Mouse (Mus musculus): ENCODE measurements around the gene Them5. TPM values are rescaled to one million over a fixed set of nuclear protein-coding genes. Genes with fewer than 3 reads are reported as not detected.

Gene Them5
- total and polyA plus RNA-seq, 2 experiments, result 0.09 TPM; not detected in 1

DNA sequence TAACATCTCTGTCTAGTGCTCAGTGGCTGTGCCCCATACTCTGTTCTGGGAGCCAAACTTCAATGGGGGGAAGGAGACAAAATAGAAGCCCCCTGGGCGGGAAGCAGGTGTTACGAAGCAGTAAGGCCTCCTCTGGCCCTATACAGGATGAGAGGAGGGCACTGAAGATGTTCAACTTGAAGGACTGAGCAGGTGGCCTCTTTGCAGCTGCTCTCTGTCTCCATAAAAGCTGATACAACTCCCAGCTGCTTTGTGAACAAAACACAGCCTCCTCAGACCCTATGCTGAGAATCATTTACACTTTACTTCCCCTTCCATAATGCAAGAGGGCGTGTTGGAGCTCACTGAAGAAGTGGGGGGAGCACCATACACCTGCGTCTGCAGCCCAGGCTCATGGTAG is 44.8 kb downstream of the Them5 start:
- Histone ChIP-seq H3K27ac (replicated peaks; ENCODE audit: insufficient read depth, low read depth, low read length) (no peak overlapping the region), H3K9ac (ENCODE audit: low read depth, low read length) (no peak overlapping the region), H3K27me3 (ENCODE audit: control insufficient read depth, insufficient read depth, low read length) (no peaks in the 10 kb centered on the region), H3K79me2 (ENCODE audit: control insufficient read depth, insufficient read depth, low read length) (no peaks in the 10 kb centered on the region), H3K36me3 (ENCODE audit: control insufficient read depth, insufficient read depth, low read length) (peaks cover 24% of the 10 kb centered on the region), H3K4me1 (ENCODE audit: control insufficient read depth, insufficient read depth, low read length) (peaks cover 4% of the 10 kb centered on the region), H3K4me3 (ENCODE audit: insufficient read depth, low read depth, low read length) (no peak overlapping the region)
- no peak for DNase-seq (ENCODE audit: extremely low read depth, low read depth, low spot score)
- WGBS, result 80% methylated on average over 4 of the region's 4 CpGs
- TF ChIP-seq POLR2A (IDR thresholded peaks at IDR 0.05; ENCODE audit: extremely low read depth, insufficient read depth, low read length), result no peak
- TF ChIP-seq CTCF (IDR thresholded peaks at IDR 0.05; ENCODE audit: low read depth, low read length), result no peak

DNA sequence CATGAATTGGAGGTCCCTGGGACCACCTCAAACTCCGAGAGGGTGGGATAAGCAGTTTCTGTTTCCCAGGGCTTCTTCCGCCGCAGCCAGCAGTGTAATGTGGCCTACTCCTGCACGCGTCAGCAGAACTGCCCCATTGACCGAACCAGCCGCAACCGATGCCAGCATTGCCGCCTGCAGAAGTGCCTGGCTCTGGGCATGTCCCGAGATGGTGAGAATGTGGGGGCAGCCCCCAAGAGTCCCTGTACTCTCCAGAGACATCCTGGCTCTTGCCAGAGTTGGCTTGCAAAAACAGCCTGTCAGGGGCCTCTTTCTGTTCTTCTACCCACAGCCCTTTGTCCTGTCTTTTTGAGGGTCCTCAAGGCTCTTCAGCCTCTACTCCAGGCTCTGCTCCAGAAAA is 45.5 kb downstream of the Them5 start:
- no peak for TF ChIP-seq POLR2A (IDR thresholded peaks at IDR 0.05; ENCODE audit: extremely low read depth, insufficient read depth, low read length)
- TF ChIP-seq CTCF (IDR thresholded peaks at IDR 0.05; ENCODE audit: low read depth, low read length), result no peak
- H3K4me1 ChIP-seq (ENCODE audit: control insufficient read depth, insufficient read depth, low read length), result peaks cover 2% of the 10 kb centered on the region; the same call in 1 of the 2 replicates
- H3K79me2 ChIP-seq (ENCODE audit: control insufficient read depth, insufficient read depth, low read length), result no peaks in the 10 kb centered on the region
- H3K27me3 ChIP-seq (ENCODE audit: control insufficient read depth, insufficient read depth, low read length), result no peaks in the 10 kb centered on the region
- no peak for DNase-seq (ENCODE audit: extremely low read depth, low read depth, low spot score)
- H3K36me3 ChIP-seq (ENCODE audit: control insufficient read depth, insufficient read depth, low read length), result peaks cover 24% of the 10 kb centered on the region
- WGBS, result 93% methylated on average over 10 of the region's 10 CpGs
- no peak overlapping the region for H3K4me3 ChIP-seq (ENCODE audit: insufficient read depth, low read depth, low read length)
- H3K27ac ChIP-seq (replicated peaks; ENCODE audit: insufficient read depth, low read depth, low read length), result no peak overlapping the region
- no peak overlapping the region for H3K9ac ChIP-seq (ENCODE audit: low read depth, low read length)

DNA sequence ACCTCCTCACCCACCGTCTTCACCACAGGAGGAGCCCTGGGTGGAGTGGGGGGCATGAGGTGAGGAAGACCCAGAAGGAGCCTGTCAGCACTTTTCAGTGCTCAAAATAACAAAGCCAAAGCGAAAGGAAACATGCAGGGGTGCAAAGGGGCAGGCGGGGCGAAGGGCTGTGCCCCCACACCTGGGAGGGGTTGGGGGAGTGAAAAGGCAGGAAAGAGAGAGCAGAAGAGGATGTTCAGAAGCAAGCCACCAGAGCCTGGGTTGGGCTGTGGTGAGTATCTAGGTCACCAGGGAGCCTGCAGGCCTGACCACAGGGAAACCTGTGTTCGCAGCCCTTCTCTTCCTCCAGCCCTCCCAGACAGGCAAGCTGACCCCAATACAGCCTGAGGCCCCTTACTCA is 46.1 kb downstream of the Them5 start:
- peaks cover 27% of the 10 kb centered on the region for H3K36me3 ChIP-seq (ENCODE audit: control insufficient read depth, insufficient read depth, low read length)
- H3K27me3 ChIP-seq (ENCODE audit: control insufficient read depth, insufficient read depth, low read length), result no peaks in the 10 kb centered on the region
- no peak for DNase-seq (ENCODE audit: extremely low read depth, low read depth, low spot score)
- no peak overlapping the region for H3K9ac ChIP-seq (ENCODE audit: low read depth, low read length)
- no peaks in the 10 kb centered on the region for H3K79me2 ChIP-seq (ENCODE audit: control insufficient read depth, insufficient read depth, low read length)
- H3K4me3 ChIP-seq (ENCODE audit: insufficient read depth, low read depth, low read length), result no peak overlapping the region
- 80% methylated on average over 5 of the region's 5 CpGs for WGBS
- no peak overlapping the region for H3K27ac ChIP-seq (replicated peaks; ENCODE audit: insufficient read depth, low read depth, low read length)
- peaks cover 2% of the 10 kb centered on the region; the same call in 1 of the 2 replicates for H3K4me1 ChIP-seq (ENCODE audit: control insufficient read depth, insufficient read depth, low read length)
- TF ChIP-seq POLR2A (IDR thresholded peaks at IDR 0.05; ENCODE audit: extremely low read depth, insufficient read depth, low read length) (no peak), CTCF (IDR thresholded peaks at IDR 0.05; ENCODE audit: low read depth, low read length) (no peak)

DNA sequence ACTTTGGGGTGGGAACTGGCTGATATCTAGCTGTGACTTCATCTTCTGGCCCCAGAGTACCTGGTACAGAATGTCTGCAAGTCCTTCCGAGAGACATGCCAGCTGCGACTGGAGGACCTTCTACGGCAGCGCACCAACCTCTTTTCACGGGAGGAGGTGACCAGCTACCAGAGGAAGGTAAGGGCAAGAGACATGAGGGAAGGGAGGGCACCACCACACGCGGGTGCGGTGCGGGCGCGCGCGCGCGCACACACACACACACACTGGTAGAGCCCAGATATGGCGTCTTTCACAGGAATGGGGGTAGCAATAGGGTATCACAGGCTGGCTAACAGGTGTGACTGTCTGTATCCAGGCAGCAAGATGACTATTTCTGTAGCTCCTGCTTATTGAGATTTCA is 47.5 kb downstream of the Them5 start:
- H3K27ac ChIP-seq (replicated peaks; ENCODE audit: insufficient read depth, low read depth, low read length), result no peak overlapping the region
- H3K36me3 ChIP-seq (ENCODE audit: control insufficient read depth, insufficient read depth, low read length), result peaks cover 32% of the 10 kb centered on the region
- H3K27me3 ChIP-seq (ENCODE audit: control insufficient read depth, insufficient read depth, low read length), result no peaks in the 10 kb centered on the region
- WGBS, result 94% methylated on average over 16 of the region's 16 CpGs
- H3K4me3 ChIP-seq (ENCODE audit: insufficient read depth, low read depth, low read length), result no peak overlapping the region
- H3K9ac ChIP-seq (ENCODE audit: low read depth, low read length), result no peak overlapping the region
- H3K4me1 ChIP-seq (ENCODE audit: control insufficient read depth, insufficient read depth, low read length), result no peaks in the 10 kb centered on the region
- DNase-seq (ENCODE audit: extremely low read depth, low read depth, low spot score), result no peak
- H3K79me2 ChIP-seq (ENCODE audit: control insufficient read depth, insufficient read depth, low read length), result no peaks in the 10 kb centered on the region
- TF ChIP-seq CTCF (IDR thresholded peaks at IDR 0.05; ENCODE audit: low read depth, low read length) (no peak), POLR2A (IDR thresholded peaks at IDR 0.05; ENCODE audit: extremely low read depth, insufficient read depth, low read length) (no peak)

DNA sequence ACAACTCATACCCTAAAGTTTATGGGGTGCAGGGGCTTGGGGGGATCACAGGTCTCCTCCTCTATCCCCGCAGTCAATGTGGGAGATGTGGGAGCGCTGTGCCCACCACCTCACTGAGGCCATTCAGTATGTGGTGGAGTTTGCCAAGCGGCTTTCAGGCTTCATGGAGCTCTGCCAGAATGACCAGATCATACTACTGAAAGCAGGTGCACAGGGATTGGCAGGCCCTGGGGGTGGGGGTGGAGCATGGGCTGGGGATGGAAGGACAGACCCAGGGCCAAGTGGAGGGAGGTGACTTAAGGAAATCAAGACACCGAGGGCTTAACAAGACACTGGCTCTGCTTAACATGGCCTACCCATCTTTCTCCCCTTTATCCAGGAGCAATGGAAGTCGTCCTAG is 49.1 kb downstream of the Them5 start:
- 77% methylated on average over 5 of the region's 5 CpGs for WGBS
- Histone ChIP-seq H3K79me2 (ENCODE audit: control insufficient read depth, insufficient read depth, low read length) (no peaks in the 10 kb centered on the region), H3K9ac (ENCODE audit: low read depth, low read length) (no peak overlapping the region), H3K27me3 (ENCODE audit: control insufficient read depth, insufficient read depth, low read length) (no peaks in the 10 kb centered on the region), H3K27ac (replicated peaks; ENCODE audit: insufficient read depth, low read depth, low read length) (no peak overlapping the region), H3K36me3 (ENCODE audit: control insufficient read depth, insufficient read depth, low read length) (peaks cover 41% of the 10 kb centered on the region), H3K4me3 (ENCODE audit: insufficient read depth, low read depth, low read length) (no peak overlapping the region), H3K4me1 (ENCODE audit: control insufficient read depth, insufficient read depth, low read length) (no peaks in the 10 kb centered on the region)
- TF ChIP-seq CTCF (IDR thresholded peaks at IDR 0.05; ENCODE audit: low read depth, low read length) (no peak), POLR2A (IDR thresholded peaks at IDR 0.05; ENCODE audit: extremely low read depth, insufficient read depth, low read length) (no peak)
- no peak for DNase-seq (ENCODE audit: extremely low read depth, low read depth, low spot score)

DNA sequence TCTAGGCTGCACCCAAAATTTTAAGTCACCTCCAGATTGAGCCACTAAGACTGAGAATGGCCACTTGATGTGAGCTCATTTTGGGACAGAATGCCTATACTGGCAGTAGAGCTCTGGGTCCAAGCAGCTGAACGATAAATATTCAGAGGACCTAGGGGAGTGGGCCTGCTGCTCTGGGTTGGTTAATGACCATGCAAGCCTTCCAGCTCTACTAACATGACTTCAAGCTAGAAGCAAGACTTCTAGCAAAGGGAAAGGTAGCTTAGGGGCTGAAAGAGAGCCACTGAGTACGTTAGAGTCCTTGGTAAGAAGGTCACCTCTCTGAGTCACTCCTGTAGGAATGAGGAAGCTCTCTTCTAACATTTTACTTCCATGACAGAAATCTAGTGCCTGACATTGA is 50.2 kb downstream of the Them5 start:
- Histone ChIP-seq H3K4me1 (ENCODE audit: control insufficient read depth, insufficient read depth, low read length) (no peaks in the 10 kb centered on the region), H3K27me3 (ENCODE audit: control insufficient read depth, insufficient read depth, low read length) (no peaks in the 10 kb centered on the region), H3K27ac (replicated peaks; ENCODE audit: insufficient read depth, low read depth, low read length) (no peak overlapping the region), H3K9ac (ENCODE audit: low read depth, low read length) (no peak overlapping the region), H3K4me3 (ENCODE audit: insufficient read depth, low read depth, low read length) (no peak overlapping the region), H3K79me2 (ENCODE audit: control insufficient read depth, insufficient read depth, low read length) (no peaks in the 10 kb centered on the region), H3K36me3 (ENCODE audit: control insufficient read depth, insufficient read depth, low read length) (peaks cover 40% of the 10 kb centered on the region)
- no peak for TF ChIP-seq POLR2A (IDR thresholded peaks at IDR 0.05; ENCODE audit: extremely low read depth, insufficient read depth, low read length)
- no peak for DNase-seq (ENCODE audit: extremely low read depth, low read depth, low spot score)
- 86% methylated on average over 2 of the region's 2 CpGs for WGBS
